Mouse (Mus musculus): ENCODE data around the gene 4930590J08Rik. TPM values are rescaled to one million over a fixed set of nuclear protein-coding genes. Genes with fewer than 3 reads are reported as not detected.
A peak's percentile ranks its signal among the peaks of the same experiment; 100 is the strongest.
"Not testable (repeated sequence)": the region's sequence is repeated elsewhere in the genome, so short reads cannot be mapped to it uniquely, and the experiment has no call there.

Gene 4930590J08Rik
- 1 to 10 TPM; 2.1 to 4.0 TPM for total RNA-seq (2021)

- not testable (repeated sequence) for DNase-seq (ENCODE audit: low spot score in 2 of 2)
- intact Hi-C loops (cut with DNase I) = loop anchor here (10.0 kb wide), 1 partner anchor 362 kb away; no protein-coding TSS in a partner anchor
Observed at GRCm38 (mm10) chr6:91902509-91902908, at the start of gene 4930590J08Rik. Gene 4930590J08Rik (plus strand): TSS chr6:91902809.

DNA sequence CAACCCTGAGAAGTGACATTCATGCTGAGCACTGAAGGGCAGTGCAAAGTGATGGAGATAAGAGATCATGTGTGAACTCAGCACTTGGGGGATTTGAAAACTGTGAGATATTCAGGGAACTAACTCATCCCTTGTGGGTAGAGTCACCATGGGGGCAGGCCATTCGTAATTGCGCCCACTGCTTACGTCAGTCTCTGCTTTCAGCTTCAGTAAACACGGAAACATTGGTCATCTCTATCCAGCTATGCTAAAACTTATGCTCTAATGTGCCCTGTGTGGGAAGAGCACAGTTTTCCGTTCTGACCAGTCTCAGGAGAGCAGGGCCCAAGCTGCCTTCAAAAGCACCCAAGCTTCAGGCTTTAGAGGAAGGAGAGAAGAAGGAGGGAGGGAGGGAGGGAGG is 44.3 kb upstream of the 4930590J08Rik start:
- DNase-seq (ENCODE audit: low spot score in 2 of 2) = no peak
- intact Hi-C loops (cut with DNase I) = no loop called here

- no peak for DNase-seq (ENCODE audit: low spot score in 2 of 2)
- intact Hi-C loops (cut with DNase I) = no loop called here
Observed at GRCm38 (mm10) chr6:91862848-91863247, 39.8 kb upstream of the 4930590J08Rik start.

- no peak for DNase-seq (ENCODE audit: low spot score in 2 of 2)
- intact Hi-C loops (cut with DNase I) = no loop called here
Observed at GRCm38 (mm10) chr6:91864595-91864994, 38.0 kb upstream of the 4930590J08Rik start.

GRCm38 (mm10) chr6:91865601-91866000 is 37.0 kb upstream of the 4930590J08Rik start:
- intact Hi-C loops (cut with DNase I) = no loop called here
- DNase-seq (ENCODE audit: low spot score in 2 of 2) = peak; percentile 35 to 85

GRCm38 (mm10) chr6:91868091-91868490 is 34.5 kb upstream of the 4930590J08Rik start:
- DNase-seq (ENCODE audit: low spot score in 2 of 2) = no peak
- intact Hi-C loops (cut with DNase I) = no loop called here

DNA sequence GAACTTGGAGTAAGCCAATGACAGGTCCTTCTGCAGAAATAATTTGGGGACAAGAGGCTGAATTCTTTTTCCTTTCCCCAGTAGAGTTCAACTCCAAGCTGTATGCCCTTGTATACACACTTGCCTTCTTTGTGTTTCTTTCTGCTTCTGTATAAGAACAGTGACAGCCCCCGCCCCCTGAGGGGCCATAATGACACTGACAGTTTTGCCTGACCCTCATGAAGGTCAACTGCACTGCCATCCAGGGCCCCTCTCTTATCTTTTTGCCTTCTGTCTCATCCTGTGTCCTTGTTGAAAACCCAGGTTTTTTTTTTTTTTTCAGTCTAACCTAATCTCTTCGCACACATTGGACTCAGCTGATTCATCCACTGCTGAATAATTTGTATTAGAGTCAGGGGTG is 29.8 kb upstream of the 4930590J08Rik start:
- intact Hi-C loops (cut with DNase I) = no loop called here
- no peak for DNase-seq (ENCODE audit: low spot score in 2 of 2)

GRCm38 (mm10) chr6:91877885-91878651 is 24.5 kb upstream of the 4930590J08Rik start, which contains the start of gene Ccdc174:
Gene Ccdc174 (plus strand): TSS chr6:91878053.
- DNase-seq (ENCODE audit: low spot score in 2 of 2) = peak; percentile 96 to 98
- intact Hi-C loops (cut with DNase I) = no loop called here

DNA sequence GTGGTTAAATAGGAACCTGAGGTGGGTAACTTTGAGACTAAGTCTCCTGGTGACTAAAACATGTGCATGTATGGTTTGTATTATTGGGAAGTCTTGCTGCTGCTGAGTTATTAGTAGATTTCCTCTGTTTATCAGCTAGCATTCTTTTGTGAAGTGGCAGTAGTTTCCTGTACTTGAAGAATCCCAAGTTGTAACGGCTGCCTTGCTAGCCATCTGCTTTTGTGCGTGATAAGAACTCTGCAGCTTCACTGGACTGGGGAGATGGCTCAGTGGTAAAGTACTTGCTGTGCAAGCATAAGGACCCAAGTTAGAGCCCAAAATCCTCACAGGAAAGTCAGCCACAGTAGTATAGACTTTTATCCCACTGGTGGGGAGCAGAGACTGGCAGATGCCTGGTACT is 18.8 kb upstream of the 4930590J08Rik start:
- DNase-seq (ENCODE audit: low spot score in 2 of 2) = no peak
- intact Hi-C loops (cut with DNase I) = no loop called here

GRCm38 (mm10) chr6:91889255-91889906 is 13.2 kb upstream of the 4930590J08Rik start:
- DNase-seq (ENCODE audit: low spot score in 2 of 2) = no peak
- intact Hi-C loops (cut with DNase I) = no loop called here

GRCm38 (mm10) chr6:91890615-91891014 is 12.0 kb upstream of the 4930590J08Rik start:
- intact Hi-C loops (cut with DNase I) = no loop called here
- no peak for DNase-seq (ENCODE audit: low spot score in 2 of 2)

DNA sequence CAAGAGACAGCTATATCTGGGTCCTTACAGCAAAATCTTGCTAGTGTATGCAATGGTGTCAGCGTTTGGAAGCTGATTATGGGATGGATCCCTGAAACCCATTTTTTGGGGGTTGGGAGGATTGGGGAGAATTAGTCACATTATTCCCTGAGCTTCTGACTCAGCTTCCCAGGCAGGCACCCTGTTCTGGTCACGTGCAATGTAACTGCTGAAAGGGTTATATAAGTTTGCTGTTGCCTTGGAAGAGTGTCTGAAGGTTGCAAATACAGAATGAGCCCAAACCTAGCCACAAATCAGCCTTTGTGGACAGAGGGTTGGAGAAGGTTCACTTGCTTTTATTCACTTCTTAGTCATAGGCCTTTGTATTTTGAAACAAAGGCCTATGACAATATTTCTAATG is 10.8 kb upstream of the 4930590J08Rik start:
- peak in 1 of 2 experiments; percentile 36 for DNase-seq (ENCODE audit: low spot score in 2 of 2)
- intact Hi-C loops (cut with DNase I) = no loop called here

DNA sequence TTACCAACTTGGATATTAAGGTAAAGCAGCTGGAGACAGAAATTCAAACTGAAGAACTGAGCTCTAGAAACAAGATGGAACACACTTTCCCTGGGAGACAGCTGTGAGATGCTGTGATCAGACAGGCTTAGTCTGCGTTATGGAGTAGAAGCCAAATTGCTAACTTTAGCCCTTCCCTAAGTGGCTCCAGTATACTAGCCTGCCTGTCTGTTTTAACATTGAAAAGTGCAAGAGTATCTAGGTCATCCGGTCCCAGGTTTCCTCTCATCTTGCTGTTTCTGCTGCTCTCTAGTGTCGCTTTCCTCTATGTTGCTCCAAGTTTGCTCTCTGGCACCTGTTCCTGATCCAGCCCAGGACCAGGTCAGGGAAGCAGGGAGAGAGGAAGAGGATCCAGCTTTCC is 5.8 kb upstream of the 4930590J08Rik start:
- intact Hi-C loops (cut with DNase I) = no loop called here

GRCm38 (mm10) chr6:91901505-91901904 is 1.1 kb upstream of the 4930590J08Rik start:
- peak; percentile 74 to 85 for DNase-seq (ENCODE audit: low spot score in 2 of 2)
- intact Hi-C loops (cut with DNase I) = loop anchor here (1.0 to 10.0 kb wide), 3 partner anchors 125 to 363 kb away; no protein-coding TSS in a partner anchor

More for the DNA sequence above, 5.8 kb upstream of the 4930590J08Rik start:
- peak in 1 of 2 experiments; percentile 28 for DNase-seq (ENCODE audit: low spot score in 2 of 2)

GRCm38 (mm10) chr6:91914011-91914410 is 11.4 kb downstream of the 4930590J08Rik start:
- no peak for DNase-seq (ENCODE audit: low spot score in 2 of 2)
- intact Hi-C loops (cut with DNase I) = no loop called here

DNA sequence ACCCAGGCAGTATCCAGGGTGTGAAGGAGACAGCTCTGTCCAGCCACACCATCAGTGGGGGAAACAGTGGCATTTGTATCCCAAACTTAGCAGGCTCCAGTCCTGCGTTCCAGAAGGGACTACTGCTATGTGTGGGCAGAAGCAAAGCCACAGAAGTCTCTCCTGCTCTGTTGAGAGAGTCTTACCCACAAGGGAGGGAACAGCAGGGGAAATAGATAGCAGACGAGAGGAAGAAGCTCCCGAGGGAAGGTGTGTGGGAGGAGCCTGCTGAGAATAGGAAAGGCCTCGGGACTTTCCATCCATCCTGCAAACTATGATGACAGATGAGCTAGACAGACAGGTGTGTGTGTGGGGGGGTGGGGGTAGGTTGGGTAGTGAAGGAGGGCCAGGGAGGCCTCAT is 14.7 kb downstream of the 4930590J08Rik start:
- intact Hi-C loops (cut with DNase I) = no loop called here
- DNase-seq (ENCODE audit: low spot score in 2 of 2) = peak; percentile 54 to 91

DNA sequence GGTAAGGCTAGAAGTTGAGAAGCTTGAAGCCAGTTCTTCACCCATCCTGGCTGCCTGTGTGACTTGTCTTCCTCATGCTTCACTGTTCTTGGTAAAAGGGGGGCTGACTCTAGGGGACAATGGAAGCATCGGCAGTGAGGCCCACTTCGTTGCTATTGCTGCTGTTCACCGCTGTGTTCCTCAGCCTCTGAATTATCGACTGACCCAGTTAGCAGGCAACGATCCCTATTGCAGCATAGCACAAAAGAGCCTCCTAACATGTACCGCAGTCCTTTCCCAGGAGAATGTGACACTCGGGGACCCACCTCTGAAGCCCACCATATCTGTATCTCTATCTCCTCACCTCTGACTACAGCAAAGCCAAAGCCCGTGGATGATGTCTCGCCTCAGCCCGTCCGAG is 15.1 kb downstream of the 4930590J08Rik start:
- DNase-seq (ENCODE audit: low spot score in 2 of 2) = no peak
- intact Hi-C loops (cut with DNase I) = no loop called here

DNA sequence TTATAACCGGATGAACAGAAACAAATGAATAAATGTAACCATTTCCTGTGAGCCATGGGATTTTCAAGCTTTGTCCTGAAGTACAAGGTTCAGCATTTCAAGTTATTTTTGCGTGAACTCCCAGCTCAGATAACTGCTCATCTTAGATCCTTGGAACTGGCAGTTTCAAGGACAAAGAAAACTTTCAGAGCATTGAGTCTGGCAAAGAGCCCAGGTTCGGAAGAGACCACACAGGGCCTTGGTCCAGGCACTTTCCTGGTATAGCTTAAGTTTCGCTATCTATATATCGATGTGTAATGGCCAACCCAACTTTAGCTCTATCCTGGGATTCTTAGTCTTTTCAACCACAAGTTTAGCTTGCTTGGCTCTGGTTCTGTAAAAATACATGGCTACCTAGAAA is 28.6 kb downstream of the 4930590J08Rik start:
- intact Hi-C loops (cut with DNase I) = no loop called here
- DNase-seq (ENCODE audit: low spot score in 2 of 2) = no peak

GRCm38 (mm10) chr6:91938491-91938890 is 35.9 kb downstream of the 4930590J08Rik start:
- DNase-seq (ENCODE audit: low spot score in 2 of 2) = no peak

GRCm38 (mm10) chr6:91948426-91948825 is 45.8 kb downstream of the 4930590J08Rik start:
- intact Hi-C loops (cut with DNase I) = no loop called here

More at GRCm38 (mm10) chr6:91938491-91938890, 35.9 kb downstream of the 4930590J08Rik start:
- intact Hi-C loops (cut with DNase I) = no loop called here

GRCm38 (mm10) chr6:91958015-91958414 is 55.4 kb downstream of the 4930590J08Rik start:
- DNase-seq (ENCODE audit: low spot score in 2 of 2); intact Hi-C loops (cut with DNase I): not testable (repeated sequence)

More at GRCm38 (mm10) chr6:91948426-91948825, 45.8 kb downstream of the 4930590J08Rik start:
- DNase-seq (ENCODE audit: low spot score in 2 of 2) = no peak

Data from left cerebral cortex, postnatal 25 days (tissue).